Mouse (Mus musculus): ENCODE measurements around the gene Pid1.

Pid1 gene

DNA sequence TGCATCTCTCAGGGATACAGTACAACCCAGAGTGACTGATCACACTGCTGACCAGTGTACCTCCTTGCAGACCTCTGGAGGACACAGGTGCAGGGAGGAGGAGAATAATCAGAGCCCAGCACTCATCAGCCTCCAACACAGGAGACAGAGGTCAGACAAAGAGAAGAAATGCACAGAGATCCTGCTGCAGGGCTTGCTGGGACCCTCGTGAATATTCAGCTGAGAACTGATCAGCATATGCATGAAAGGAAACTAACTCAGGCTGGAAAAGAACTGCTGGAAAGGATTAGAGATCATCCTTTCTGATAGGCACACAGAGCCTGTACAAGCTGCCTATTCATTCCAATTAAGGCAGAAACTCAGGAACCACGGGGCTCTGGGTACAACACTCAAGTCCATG is 186.9 kb downstream of the Pid1 start:
- no peak for DNase-seq

DNA sequence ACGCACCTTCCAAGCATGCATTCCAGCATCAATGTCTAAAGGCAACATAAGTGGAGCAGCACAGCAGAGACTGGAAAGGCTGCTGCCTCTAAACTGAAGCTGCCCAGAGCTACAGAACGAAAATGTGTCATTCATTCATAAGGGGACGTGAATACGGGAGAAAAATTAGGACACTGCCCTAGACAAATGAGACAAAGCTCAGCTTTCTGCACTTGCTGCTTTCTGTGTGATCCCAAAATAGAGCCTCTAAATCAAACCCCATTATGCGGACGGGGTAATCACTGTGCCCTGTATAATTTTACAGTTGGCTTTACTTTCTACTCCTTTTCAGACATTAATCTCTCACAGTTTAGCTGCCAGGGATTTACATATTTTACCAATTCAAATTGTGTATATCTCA is 191.0 kb downstream of the Pid1 start:
- DNase-seq = no peak

DNA sequence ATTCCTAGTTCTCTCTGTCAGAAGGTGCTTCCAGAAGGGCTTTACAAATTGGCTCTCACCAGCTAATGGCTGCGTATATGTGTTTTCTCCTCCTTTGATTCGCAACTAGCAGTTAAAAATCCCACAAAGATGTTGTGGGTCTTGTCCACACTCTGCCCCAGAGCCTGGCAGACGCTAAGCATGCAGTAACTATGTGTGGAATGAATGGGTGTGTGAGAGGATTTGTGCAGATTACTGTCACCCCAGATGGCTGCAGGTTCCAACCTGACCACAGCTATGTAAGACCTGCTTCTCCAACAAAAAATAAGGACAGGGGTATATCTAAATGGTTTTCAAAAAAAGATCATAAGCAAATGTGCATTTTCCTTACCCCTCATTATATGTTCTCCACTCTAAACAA is 206.2 kb downstream of the Pid1 start:
- no peak for DNase-seq

DNA sequence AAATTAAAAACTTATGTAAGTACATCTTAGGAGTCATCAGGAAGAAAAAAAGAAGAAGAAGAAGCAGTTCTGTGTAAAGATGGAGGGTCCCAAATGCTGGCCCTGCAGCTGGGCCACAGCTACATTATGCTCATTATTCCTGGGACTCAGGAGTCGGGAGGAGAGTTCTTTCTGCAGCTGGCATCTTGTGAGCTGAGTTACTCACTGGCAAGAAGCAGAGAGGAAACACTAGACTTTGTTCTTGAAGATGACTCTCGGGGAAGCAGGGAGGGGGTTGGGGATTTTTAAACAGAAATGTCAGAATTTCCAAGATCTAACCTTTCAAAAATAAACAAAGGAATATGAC is 208.4 kb downstream of the Pid1 start:
- no peak for DNase-seq

DNA sequence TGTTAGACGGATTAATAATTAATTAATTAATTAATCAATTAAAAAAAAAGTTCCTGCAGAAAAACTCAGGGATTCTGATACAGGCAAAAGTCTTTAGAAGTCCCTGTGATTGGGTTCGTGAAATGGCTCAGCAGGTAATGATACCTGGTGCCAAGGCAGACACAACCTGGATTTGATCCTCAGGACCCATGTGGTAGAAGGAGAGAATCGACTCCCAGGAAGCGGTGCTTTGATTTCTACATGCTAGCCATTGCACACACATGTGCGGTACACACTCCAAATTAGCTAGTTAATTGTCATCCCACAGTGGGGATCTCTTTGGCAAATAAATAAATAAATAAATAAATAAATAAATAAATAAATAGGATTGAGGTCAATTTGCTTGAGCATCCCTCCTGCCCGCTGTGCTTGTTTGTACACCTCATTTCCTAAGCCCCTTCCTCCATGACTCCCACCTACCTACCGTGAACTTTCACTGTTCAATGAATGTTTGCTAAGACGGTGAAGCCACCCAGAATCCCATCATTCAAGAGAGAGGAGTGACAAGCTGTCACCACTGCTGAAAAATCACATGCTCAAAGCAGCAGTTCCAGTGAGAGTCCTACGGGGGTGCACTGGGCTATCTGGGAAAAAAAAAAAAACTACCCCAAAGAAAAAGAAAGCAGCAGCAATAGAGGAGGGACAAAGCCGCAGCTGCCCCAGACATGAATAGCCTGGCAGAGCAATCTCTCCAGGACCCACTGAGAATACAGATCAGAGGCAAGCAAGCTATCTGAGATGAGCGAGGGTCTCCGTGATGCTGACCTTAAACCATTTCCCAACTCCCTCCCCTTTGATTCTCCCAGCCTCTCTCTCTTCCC is 209.0 kb downstream of the Pid1 start:
- no peak for DNase-seq

DNA sequence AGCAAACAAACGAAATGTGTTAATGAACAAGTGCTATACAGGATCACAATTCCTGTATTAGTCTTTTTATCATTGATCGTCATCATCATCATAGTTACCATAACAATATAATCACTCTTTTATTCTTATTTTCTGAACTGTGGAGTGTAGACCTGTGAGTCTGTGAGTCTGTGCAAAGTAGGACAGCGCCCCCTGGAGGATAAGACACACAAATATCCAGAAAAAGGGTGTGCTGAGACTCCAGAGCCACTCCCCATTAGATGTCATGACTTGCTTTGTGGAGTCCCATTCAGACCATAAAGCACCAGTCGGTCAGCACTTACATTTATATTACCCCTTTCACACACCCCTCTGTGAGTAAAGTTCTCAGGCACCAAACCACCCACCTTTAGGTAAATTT is 210.0 kb downstream of the Pid1 start:
- DNase-seq = peak; percentile 15 to 25

DNA sequence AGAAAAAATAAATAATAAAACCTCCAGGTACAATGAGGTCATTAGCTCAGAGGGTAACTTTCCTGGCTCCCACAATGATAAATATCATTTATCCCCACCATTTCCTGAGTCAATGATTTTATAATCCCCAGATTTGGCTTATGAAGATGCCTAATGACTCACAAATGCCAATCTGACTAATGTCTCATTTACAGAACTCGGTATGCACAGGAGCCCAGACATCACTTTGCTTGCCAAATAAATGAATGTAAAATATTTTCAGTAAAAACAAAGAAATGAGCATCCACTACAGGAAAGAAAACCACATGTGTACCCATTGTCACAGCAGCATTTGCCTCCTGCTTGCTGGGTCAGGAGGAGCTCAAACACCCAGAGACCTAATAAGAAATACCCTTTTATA is 222.4 kb downstream of the Pid1 start:
- no peak for DNase-seq

DNA sequence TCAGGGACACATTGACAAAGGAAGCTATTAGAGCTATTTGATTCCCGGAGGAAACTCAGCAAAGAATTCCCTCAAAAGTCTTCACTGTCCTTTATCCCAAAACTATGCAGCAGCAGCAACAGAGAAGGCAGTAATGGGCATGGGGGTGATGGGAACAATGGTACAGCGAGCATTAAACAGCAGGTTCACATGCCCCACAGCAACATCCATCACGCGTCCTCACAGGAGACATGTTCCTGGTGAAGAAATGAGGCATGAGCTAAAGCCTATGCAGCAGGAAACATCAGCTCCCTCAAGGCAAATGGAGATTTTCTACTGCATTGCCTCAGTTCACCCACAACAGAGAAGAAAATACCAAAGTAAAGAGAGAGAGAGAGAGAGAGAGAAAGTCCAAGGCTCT is 231.5 kb downstream of the Pid1 start:
- DNase-seq = no peak

DNA sequence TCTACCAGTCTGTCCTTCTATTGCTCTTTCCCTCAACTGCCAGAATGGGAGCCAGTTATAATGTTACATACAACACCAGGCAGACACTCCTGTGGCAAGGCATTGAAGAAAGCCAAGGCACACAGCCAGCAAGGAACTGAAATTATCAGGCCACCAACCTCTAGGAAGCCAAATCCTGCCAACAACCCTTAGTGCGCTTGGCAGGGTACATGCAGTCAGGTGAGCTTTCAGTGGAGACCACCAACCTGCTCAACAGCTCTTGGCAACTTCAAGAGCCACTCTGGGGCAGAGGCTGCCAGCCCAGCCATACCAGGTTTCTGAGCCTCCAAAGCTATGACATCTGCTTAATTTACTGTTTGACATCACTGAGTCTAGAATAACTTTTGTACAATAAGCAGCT is 232.2 kb downstream of the Pid1 start:
- peak; percentile 17 to 29 for DNase-seq

DNA sequence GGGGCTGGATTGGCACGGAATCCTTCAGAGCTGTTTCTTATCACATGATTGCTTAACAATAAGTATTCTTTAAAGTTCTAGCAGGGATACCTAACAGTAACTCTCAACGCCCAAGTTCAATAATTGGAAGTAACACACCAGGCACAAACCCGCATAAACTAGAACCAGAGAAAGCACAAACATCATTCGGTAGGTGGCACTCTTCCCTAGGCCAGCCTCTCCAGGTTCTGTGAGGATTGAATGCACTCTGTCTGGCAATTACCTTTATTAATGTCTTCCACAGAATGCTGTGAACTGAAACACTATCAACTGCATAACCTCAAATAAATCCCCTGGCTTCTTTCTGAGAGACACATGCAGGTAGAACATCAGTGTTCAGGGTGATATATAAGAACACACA is 235.5 kb downstream of the Pid1 start:
- peak; percentile 23 to 29 for DNase-seq

DNA sequence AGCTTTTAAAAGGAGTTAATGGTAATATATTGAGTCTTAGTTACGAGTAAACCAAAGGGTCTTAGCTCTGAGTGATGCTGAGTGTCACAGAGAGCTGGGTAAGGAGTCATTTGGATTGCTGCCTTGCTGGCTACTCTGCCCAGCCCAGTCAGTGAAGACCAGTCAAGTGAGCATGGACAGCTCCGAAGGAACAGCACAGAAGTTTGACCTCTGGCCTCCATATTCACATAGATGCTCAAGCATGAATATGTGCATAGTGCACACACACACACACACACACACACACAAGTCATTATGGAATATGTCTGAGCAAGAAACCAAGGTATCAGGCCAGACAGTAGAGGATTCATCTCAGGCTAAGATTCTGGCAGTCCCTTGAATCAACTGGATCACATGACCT is 244.7 kb downstream of the Pid1 start:
- DNase-seq = no peak

DNA sequence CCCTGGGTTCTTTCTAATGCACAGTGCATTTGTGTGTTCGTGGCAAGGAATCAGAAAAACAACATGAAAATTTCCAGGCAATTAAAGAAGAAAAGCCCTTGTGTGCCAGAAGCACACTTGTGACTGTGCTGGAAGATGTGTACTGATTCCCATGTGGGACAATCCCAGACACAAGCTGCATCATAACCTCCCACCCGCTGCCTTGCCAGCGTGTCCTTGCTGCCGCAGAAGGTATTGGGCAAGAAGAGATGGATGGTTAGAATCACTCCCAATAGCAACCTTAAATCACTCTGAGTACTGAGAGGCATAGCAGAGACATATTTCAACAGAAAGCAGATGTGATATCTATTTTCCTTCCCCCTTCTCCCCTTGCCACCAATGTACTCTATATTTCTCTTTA is 257.2 kb downstream of the Pid1 start:
- DNase-seq = no peak

DNA sequence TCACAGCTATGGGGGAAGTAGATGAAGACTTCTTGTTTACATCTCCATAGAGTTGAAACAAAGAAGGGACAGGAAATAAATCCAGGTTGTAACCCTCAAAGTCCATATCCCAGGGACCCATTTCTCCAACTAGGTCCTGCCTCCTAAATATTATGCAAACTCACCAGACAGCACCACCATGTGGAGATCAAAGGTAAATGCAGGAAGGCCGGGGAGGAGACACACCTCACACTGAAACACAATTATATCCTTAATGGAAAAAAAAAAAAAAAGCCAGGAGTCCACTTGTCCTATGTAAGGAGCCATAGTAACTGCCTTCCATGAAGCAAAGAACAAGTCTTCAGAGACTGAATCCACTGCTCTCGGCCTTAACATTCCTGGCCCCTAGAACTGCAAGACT is 261.9 kb downstream of the Pid1 start:
- no peak for DNase-seq

DNA sequence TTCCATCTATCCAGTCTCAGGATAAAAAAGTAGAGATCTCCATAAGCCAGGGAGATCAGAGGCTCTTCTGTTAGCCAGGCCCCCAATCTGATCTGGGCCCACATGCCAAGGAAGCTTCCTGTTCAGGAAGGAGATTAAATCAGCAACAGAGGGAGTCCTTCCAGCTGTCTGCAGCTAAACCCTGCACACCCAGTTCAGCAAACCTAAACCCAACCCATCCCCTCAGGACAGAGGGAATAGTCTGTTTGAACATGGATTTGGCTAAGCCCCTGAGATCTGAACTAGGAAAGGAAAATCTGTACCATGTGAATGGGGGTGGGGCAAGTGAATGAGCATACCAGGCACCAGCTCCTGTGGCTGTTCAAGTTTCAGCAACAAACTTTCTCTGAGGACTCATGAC is 266.6 kb downstream of the Pid1 start:
- no peak for DNase-seq

DNA sequence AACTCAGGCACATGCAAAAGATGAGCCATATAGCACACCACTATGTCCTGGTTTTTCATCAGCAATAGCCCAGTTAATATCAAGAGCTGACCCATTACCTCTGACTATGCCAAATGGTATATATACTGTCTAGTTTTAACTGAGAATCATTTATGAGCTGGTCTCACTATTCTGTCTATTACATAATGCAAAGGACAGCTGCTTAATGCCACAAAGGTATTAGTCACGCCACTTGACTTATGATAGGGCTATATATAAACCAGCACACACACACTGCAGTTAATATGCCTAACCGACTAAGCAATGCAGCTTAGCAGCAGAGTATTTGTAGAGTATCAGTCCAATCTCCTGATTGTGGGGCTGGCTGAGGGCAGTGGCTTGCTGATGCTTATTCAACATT is 270.7 kb downstream of the Pid1 start:
- DNase-seq = no peak

DNA sequence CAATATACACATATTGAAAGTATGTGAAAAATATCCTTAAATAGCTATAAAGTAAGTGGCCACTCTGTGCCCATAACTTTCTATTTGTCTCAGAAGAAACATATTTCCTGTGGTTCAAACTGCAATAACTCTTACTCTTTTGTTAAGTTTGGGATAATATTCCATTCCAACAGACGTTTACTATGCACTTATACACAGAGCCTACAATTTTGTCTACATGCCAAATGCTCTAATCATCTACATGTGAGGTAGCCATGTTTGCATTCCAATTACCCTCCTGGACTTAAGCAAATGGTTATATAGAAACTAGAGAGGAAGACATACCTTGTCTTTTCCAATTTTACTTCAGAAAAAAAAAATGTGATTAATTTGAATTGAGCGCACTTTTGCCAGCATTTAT is 274.3 kb downstream of the Pid1 start:
- DNase-seq = no peak

DNA sequence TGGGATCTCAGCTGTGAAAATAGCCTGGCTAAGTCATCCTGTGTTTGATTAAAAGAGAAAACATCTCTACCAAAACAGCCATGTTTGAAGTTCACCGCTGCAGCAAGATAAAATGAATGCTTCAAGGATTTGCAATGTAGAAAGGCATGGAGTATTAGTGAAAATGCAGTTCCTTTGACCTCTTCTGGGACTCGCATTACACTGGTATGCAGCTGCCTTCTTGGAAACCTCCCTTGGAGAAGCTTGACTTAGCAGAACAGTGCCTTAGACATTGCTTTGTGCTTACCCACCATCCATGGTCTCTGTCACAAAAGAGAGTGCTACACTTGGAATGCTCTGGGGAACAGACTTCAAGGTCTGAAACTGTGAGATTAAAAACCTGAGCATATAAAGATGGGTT is 276.0 kb downstream of the Pid1 start:
- DNase-seq = no peak

DNA sequence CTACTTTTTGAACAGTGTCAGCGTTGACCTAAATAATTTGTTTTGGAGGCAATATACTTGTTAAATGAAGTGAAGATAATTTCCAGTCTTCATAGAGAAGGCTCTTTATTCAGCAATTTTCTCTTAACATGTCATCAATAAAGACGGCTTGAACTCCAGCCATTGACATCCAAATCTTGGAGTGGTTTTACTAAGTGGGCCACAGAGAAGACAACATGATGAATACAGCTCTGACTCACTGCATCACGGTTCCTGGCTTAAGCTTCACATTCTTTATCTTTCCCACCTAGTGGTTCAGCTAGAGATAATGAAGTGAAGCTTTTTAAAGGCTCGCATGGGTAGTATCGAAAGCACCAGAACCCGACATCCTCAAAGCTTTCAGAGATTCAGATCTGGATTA is 276.7 kb downstream of the Pid1 start:
- no peak for DNase-seq

DNA sequence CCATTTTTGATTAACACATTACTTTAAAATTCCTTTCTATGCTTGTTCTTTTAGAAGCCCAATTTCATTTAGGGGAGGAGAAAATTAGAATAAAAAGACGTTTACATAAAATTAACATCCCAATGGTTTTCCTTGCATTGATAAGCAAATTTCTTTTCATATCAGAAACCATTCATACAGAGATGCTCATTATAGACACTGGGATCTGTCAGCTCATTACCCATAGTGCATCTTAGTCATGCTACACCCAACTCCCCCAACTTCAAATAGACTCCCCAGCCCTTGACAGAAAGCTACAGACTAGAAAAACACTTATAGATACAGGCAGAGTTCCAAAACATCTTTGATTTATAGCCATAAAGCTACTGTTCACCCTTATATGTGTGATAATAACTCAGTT is 277.5 kb downstream of the Pid1 start:
- DNase-seq = no peak

DNA sequence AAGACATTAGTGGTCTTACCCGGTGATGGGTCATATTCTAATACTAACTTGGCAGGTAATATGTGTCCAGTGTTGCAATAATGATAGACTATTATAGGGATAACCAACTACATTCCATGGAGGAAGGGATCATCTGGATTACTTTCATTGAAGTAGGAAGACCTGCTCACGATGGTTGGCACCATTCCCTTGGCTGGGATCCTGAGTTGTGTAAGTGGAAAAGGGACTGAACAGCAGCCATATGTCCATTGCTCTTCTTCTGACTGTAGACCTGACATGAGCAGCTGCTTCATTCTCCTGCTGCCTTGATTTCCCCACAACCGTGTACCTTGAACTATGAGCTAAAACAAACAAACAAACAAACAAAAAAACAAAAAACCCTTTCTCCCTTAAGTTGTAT is 278.6 kb downstream of the Pid1 start:
- peak; percentile 16 to 19 for DNase-seq

DNA sequence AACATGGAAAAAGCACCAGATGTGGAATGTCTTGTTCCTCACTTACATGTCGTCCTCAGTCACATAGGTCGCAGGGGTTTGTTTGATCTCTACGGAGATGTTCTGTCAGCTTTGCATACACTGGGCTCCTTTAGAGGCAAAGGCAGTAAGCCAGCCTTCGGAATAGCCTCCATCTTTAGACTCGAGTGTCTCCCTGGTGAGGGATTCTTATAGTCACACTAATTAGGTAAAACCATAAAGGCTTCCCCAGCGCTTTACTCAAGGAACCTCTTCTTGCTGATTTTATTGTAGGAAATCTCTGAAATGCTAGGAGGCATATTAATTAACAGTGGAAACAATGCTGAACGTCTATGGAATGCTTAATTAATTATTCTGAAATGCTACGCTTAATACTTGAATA is 284.4 kb downstream of the Pid1 start:
- DNase-seq = no peak

DNA sequence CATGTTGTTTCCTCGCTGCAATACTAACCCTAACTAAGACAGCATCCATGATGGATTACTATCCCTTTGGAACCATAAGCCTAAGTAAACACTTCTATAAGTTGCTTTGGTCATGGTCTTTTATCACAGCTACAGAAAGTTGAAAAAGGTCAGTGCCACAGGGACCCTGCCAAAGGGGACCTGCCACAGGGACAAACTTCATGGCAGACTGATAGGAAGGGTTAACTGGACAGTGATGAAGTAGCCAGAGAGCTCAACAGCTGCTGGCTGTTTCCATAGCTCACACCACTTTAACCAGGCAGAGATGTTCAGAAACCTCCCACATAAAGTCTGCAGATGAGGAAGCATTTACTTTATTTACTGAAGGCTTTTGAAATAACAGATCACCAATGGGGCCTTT is 287.0 kb downstream of the Pid1 start:
- DNase-seq = no peak

DNA sequence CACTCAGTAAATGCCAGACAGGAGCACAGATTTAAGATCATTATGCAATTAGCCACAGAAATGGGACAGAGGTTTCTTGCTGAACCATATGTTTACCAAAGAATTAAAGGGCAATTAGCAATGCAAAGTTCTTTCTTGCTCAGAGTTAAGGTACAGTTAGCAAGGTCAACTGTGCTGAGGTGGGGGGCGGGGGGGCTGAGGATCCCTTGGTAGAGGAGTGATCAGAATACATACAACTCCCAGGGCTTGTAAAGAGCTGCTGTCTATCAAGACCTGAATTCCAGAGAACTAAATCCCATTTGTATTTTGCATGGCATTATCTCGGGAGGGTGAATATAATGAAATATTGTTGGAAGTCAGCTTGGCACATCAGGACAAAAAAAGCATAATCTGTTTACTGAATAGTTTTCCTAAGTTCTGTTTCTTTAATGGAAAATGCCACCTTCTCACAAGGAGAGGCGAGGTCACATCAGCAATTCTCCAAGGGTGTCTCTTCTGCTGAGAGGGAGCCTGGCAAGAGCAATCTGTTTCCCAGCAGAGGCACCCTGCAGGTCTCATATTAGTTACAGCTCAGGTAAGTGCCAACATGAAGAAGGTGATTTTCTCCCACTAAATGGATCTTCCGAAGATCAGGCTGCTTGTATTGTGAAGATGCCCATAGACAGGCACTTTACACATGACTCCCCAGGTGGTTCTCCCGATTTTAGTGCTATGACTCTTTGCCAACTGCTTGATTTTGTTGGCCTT is 306.9 kb downstream of the Pid1 start:
- DNase-seq = peak; percentile 18 to 25

DNA sequence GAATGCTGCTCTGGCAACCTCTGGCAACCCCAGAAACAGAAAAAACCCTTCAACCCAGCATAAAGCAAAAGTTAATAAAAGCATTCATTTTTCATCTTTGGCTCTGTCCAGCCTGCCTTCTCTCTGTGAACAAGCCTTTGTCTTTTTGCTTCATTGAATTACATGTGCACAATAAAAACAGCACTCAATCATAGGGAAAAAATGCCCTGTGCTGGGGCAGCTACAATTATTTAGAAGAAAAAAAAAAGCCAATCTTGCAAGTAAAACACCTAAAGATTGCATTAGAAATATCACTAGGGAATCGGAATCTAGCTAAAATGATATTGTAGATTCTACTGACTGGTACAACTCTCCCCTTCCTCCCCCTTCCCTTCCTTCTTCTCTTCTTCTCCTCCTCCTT is 307.7 kb downstream of the Pid1 start:
- no peak for DNase-seq

DNA sequence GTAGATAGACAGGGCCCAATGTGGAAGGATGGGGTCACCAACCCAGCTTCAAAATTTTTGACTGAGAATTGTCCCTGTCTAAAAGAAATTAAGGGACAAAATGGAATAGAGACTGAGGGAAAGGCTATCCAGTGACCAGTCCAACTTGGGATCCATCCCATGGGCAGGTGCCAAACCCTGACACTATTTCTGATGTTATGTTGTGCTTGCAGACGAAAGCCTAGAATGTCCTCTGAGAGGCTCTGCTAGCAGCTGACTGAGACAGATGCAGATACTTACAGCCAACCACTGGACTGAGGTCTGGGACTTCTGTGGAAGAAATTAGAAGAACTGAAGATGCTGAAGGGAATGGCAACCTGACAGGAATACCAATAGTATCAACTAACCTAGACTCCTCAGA is 338.2 kb downstream of the Pid1 start:
- DNase-seq = no peak

Measured in cerebellum, adult 18-20 months (tissue).